Mouse (Mus musculus) testis, adult 2 months (tissue): ENCODE data around the gene Col25a1.

Source experiments
- CTCF ChIP-seq: fragments of 200-500 bp; IDR thresholded peaks from 2 replicates; pipeline ENCODE4 v1.5.1; 2012; ENCODE audit warnings: low read depth, mild to moderate bottlenecking, inconsistent platforms, low read length, moderate library complexity; ENCODE audit not compliant: control insufficient read depth, insufficient read depth, insufficient replicate concordance
- POLR2A ChIP-seq: fragments of 200-500 bp; IDR thresholded peaks from 2 replicates; pipeline ENCODE4 v1.6.1; 2012; ENCODE audit warnings: low read depth, mild to moderate bottlenecking, inconsistent platforms, low read length, moderate library complexity; ENCODE audit not compliant: control insufficient read depth

DNA sequence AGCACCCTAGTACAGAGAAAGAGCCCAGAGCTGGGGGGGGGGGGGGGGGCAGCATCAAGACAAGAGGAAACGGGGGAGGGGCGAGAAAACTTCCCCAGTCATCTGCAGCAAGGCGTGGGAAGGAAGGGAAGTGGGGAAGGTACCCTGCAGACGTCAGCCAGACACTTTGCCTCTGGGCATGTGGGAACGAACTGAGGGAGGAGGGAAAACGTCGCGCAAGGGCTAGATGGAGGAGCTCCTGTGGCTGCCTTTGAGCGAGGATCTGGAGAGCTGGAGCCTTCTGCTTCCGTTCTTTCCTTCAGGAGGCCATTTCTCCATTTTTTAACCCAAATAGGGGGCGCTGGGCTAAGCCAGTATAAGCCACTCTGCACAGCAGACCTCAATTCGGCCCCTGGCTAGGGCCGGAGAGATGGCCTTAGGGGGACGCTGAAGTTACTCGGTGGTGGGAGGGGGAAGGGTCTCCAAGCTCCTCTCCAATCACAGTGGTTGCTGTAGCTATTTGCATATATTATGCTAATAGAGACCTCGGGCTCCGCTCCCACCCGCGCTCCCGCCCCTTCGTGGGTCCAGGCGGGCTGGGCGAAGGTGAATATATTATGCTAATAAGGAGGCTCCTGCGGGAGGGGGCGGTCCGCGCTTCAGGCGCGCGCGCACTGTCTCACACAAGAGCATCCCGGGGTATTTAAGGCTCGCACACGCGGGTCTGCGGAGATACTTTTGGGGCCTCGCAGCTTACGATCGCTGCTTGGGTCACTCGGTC lies 49.1 kb downstream of the Col25a1 start:
- TF ChIP-seq POLR2A (no peak), CTCF (no peak)
